Mouse (Mus musculus): Measurements from ENCODE around the gene Serpinb9b. TPM values are rescaled to one million over a fixed set of nuclear protein-coding genes. Genes with fewer than 3 reads are reported as not detected.

The Serpinb9b gene
- polyA plus RNA-seq, 1 experiment, result not detected

GRCm38 (mm10) chr13:33080356-33080755 lies 53.1 kb downstream of the Serpinb9b start:
- Histone ChIP-seq H3K4me3 (ENCODE audit: low read depth, low read length) (no peak overlapping the region), H3K27me3 (ENCODE audit: control insufficient read depth, insufficient read depth, low read length) (no peaks in the 10 kb centered on the region; the same call in 1 of the 2 replicates), H3K36me3 (ENCODE audit: control insufficient read depth, insufficient read depth, low read length) (no peaks in the 10 kb centered on the region), H3K27ac (ENCODE audit: insufficient read depth, low read depth, low read length) (no peak overlapping the region), H3K4me1 (ENCODE audit: control insufficient read depth, insufficient read depth, insufficient read length, low read length) (peaks cover 7% of the 10 kb centered on the region; the same call in 1 of the 2 replicates)
- WGBS, result 35% methylated on average over 3 of the region's 3 CpGs
- no peak for TF ChIP-seq POLR2A (IDR thresholded peaks at IDR 0.05; ENCODE audit: low read depth, low read length)
- TF ChIP-seq CTCF (IDR thresholded peaks at IDR 0.05; ENCODE audit: extremely low read depth, insufficient read length, insufficient replicate concordance, low read depth, low read length), result peak; percentile 13; the same call in 1 of the 2 replicates

- TF ChIP-seq CTCF (IDR thresholded peaks at IDR 0.05; ENCODE audit: extremely low read depth, insufficient read length, insufficient replicate concordance, low read depth, low read length) (no peak), POLR2A (IDR thresholded peaks at IDR 0.05; ENCODE audit: low read depth, low read length) (no peak)
- Histone ChIP-seq H3K36me3 (ENCODE audit: control insufficient read depth, insufficient read depth, low read length) (no peaks in the 10 kb centered on the region), H3K4me3 (ENCODE audit: low read depth, low read length) (no peak overlapping the region), H3K27ac (ENCODE audit: insufficient read depth, low read depth, low read length) (no peak overlapping the region), H3K4me1 (ENCODE audit: control insufficient read depth, insufficient read depth, insufficient read length, low read length) (peaks cover 9% of the 10 kb centered on the region; the same call in 1 of the 2 replicates), H3K27me3 (ENCODE audit: control insufficient read depth, insufficient read depth, low read length) (no peaks in the 10 kb centered on the region)
- 66% methylated on average over 2 of the region's 2 CpGs for WGBS
These were observed 56.6 kb downstream of the Serpinb9b start for GRCm38 (mm10) chr13:33083834-33084233.

- no peaks in the 10 kb centered on the region for H3K36me3 ChIP-seq (ENCODE audit: control insufficient read depth, insufficient read depth, low read length)
- 34% methylated on average over 5 of the region's 5 CpGs for WGBS
- H3K4me3 ChIP-seq (ENCODE audit: low read depth, low read length), result no peak overlapping the region
- no peaks in the 10 kb centered on the region for H3K27me3 ChIP-seq (ENCODE audit: control insufficient read depth, insufficient read depth, low read length)
- TF ChIP-seq CTCF (IDR thresholded peaks at IDR 0.05; ENCODE audit: extremely low read depth, insufficient read length, insufficient replicate concordance, low read depth, low read length), result no peak
- no peak for TF ChIP-seq POLR2A (IDR thresholded peaks at IDR 0.05; ENCODE audit: low read depth, low read length)
- peak overlapping the region; percentile 32; the same call in 1 of the 2 replicates for H3K27ac ChIP-seq (ENCODE audit: insufficient read depth, low read depth, low read length)
- H3K4me1 ChIP-seq (ENCODE audit: control insufficient read depth, insufficient read depth, insufficient read length, low read length), result peaks cover 9% of the 10 kb centered on the region; the same call in 1 of the 2 replicates
These were observed 57.9 kb downstream of the Serpinb9b start for GRCm38 (mm10) chr13:33084975-33085694.

GRCm38 (mm10) chr13:33085695-33086432 lies 58.6 kb downstream of the Serpinb9b start:
- Histone ChIP-seq H3K27me3 (ENCODE audit: control insufficient read depth, insufficient read depth, low read length) (no peaks in the 10 kb centered on the region), H3K27ac (ENCODE audit: insufficient read depth, low read depth, low read length) (no peak overlapping the region; the same call in 1 of the 2 replicates), H3K4me3 (ENCODE audit: low read depth, low read length) (no peak overlapping the region), H3K4me1 (ENCODE audit: control insufficient read depth, insufficient read depth, insufficient read length, low read length) (peaks cover 9% of the 10 kb centered on the region; the same call in 1 of the 2 replicates), H3K36me3 (ENCODE audit: control insufficient read depth, insufficient read depth, low read length) (no peaks in the 10 kb centered on the region)
- no peak for TF ChIP-seq CTCF (IDR thresholded peaks at IDR 0.05; ENCODE audit: extremely low read depth, insufficient read length, insufficient replicate concordance, low read depth, low read length)
- no peak for TF ChIP-seq POLR2A (IDR thresholded peaks at IDR 0.05; ENCODE audit: low read depth, low read length)

- H3K4me3 ChIP-seq (ENCODE audit: low read depth, low read length), result no peak overlapping the region
- H3K4me1 ChIP-seq (ENCODE audit: control insufficient read depth, insufficient read depth, insufficient read length, low read length), result peaks cover 5% of the 10 kb centered on the region; the same call in 1 of the 2 replicates
- no peaks in the 10 kb centered on the region for H3K36me3 ChIP-seq (ENCODE audit: control insufficient read depth, insufficient read depth, low read length)
- H3K27ac ChIP-seq (ENCODE audit: insufficient read depth, low read depth, low read length), result no peak overlapping the region
- TF ChIP-seq CTCF (IDR thresholded peaks at IDR 0.05; ENCODE audit: extremely low read depth, insufficient read length, insufficient replicate concordance, low read depth, low read length) (no peak), POLR2A (IDR thresholded peaks at IDR 0.05; ENCODE audit: low read depth, low read length) (no peak)
- H3K27me3 ChIP-seq (ENCODE audit: control insufficient read depth, insufficient read depth, low read length), result no peaks in the 10 kb centered on the region
- WGBS, result 24% methylated on average over 3 of the region's 3 CpGs
These were observed 62.4 kb downstream of the Serpinb9b start for GRCm38 (mm10) chr13:33089566-33089965.

GRCm38 (mm10) chr13:33090546-33090945 lies 63.3 kb downstream of the Serpinb9b start:
- Histone ChIP-seq H3K4me1 (ENCODE audit: control insufficient read depth, insufficient read depth, insufficient read length, low read length) (no peaks in the 10 kb centered on the region), H3K4me3 (ENCODE audit: low read depth, low read length) (no peak overlapping the region), H3K27me3 (ENCODE audit: control insufficient read depth, insufficient read depth, low read length) (no peaks in the 10 kb centered on the region), H3K36me3 (ENCODE audit: control insufficient read depth, insufficient read depth, low read length) (no peaks in the 10 kb centered on the region), H3K27ac (ENCODE audit: insufficient read depth, low read depth, low read length) (no peak overlapping the region)
- 64% methylated on average over 1 of the region's 1 CpGs for WGBS
- TF ChIP-seq POLR2A (IDR thresholded peaks at IDR 0.05; ENCODE audit: low read depth, low read length), result no peak
- no peak for TF ChIP-seq CTCF (IDR thresholded peaks at IDR 0.05; ENCODE audit: extremely low read depth, insufficient read length, insufficient replicate concordance, low read depth, low read length)

- WGBS, result 95% methylated on average over 1 of the region's 1 CpGs
- no peaks in the 10 kb centered on the region for H3K27me3 ChIP-seq (ENCODE audit: control insufficient read depth, insufficient read depth, low read length)
- TF ChIP-seq POLR2A (IDR thresholded peaks at IDR 0.05; ENCODE audit: low read depth, low read length), result no peak
- TF ChIP-seq CTCF (IDR thresholded peaks at IDR 0.05; ENCODE audit: extremely low read depth, insufficient read length, insufficient replicate concordance, low read depth, low read length), result no peak
- H3K27ac ChIP-seq (ENCODE audit: insufficient read depth, low read depth, low read length), result no peak overlapping the region
- H3K36me3 ChIP-seq (ENCODE audit: control insufficient read depth, insufficient read depth, low read length), result no peaks in the 10 kb centered on the region
- H3K4me3 ChIP-seq (ENCODE audit: low read depth, low read length), result no peak overlapping the region
- H3K4me1 ChIP-seq (ENCODE audit: control insufficient read depth, insufficient read depth, insufficient read length, low read length), result no peaks in the 10 kb centered on the region
These were observed 64.1 kb downstream of the Serpinb9b start for GRCm38 (mm10) chr13:33091306-33091705.

Other genes with a start within 250 kb of the Serpinb9b start
- not detected in 2 replicates for gene Mylk4, start 243.5 kb upstream of the Serpinb9b start, polyA plus RNA-seq (2012; rRNA removed)
- gene Wrnip1, start 225.4 kb upstream of the Serpinb9b start, polyA plus RNA-seq (2012; rRNA removed), result 27.9 and 41.3 TPM in 2 replicates
- not detected in 2 replicates for gene D930007J09Rik, start 224.6 kb upstream of the Serpinb9b start, polyA plus RNA-seq (2012; rRNA removed)
- gene Serpinb1a, start 176.2 kb upstream of the Serpinb9b start, polyA plus RNA-seq (2012; rRNA removed), result 36.8 and 110 TPM in 2 replicates
- gene Serpinb1c, start 129.2 kb upstream of the Serpinb9b start, polyA plus RNA-seq (2012; rRNA removed), result not detected in 2 replicates
- 0.52 and 0.85 TPM in 2 replicates for gene Serpinb6b, start 62.2 kb upstream of the Serpinb9b start, polyA plus RNA-seq (2012; rRNA removed)
- gene Serpinb9, start 24.2 kb upstream of the Serpinb9b start, polyA plus RNA-seq (2012; rRNA removed), result 0.69 and 0.95 TPM in 2 replicates
- gene Serpinb1b, start 51.2 kb downstream of the Serpinb9b start, polyA plus RNA-seq (2012; rRNA removed), result not detected in 2 replicates
- not detected in 2 replicates for gene Serpinb9c, start 132.3 kb downstream of the Serpinb9b start, polyA plus RNA-seq (2012; rRNA removed)
- not detected in 2 replicates for gene Serpinb9d, start 165.5 kb downstream of the Serpinb9b start, polyA plus RNA-seq (2012; rRNA removed)
- gene Serpinb9e, start 222.2 kb downstream of the Serpinb9b start, polyA plus RNA-seq (2012; rRNA removed), result not detected in 2 replicates

Measured in small intestine, adult 2 months (tissue).